Mouse (Mus musculus): ENCODE measurements around the gene Gm44965. TPM values are rescaled to one million over a fixed set of nuclear protein-coding genes. Genes with fewer than 3 reads are reported as not detected.

Gm44965 gene
- polyA plus RNA-seq (2015; fragmentation: Nextera tagmentation; extraction: Ambion mirVana): not detected in 2 replicates

DNA sequence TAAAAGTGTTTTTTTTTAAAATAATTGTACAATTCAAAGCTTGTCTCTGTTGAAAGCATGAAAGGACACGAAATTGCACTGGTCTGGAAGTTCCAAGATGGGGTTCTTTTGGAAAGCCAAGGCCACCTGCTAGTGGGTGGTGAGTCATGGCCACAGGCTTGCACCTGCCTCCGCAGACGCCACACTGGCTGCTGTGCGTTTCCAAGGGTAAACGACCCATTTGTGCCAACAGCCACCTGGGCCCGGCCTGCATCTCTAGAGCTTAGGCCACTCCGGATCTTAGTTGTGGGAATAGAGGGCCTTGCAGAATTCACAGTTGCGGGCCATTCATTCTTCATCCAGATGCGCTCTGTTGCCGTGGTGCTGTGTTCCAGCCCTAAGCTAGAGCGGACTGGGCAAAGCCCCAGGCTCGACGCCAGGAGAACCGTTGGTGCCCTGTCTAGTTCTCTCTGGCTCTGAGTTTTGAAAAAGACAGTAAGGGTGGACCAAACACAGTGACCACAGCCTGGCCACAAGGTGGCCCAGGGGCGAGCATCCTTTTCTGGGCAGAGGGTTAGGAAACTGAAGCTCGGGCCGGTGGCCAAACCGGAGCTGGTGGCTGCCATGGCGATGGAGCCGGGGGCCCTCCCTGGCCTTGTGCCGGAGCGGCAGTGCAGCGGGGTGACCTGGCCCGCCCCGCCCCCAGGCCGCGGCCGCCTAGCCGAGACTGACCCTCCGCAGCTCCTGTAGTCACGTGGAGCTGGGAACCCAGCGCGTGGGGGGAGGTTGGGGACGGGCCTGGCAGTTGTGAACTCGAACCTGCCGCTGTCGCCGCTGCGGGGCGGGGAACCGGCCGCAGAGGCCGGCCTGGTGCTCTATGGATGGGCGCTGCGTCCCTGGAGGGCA lies at the start of gene Gm44965, which contains the start of gene Repin1:
Gene Gm44965, plus strand, starts transcription at position 784 of the 885 bp plus-strand sequence.
Gene Repin1, plus strand, starts transcription at position 726 of the 885 bp plus-strand sequence.
- DNase-seq (ENCODE audit: low spot score): peak; percentile 62

GRCm38 (mm10) chr6:48545251-48545650 lies 48.5 kb upstream of the Gm44965 start:
- no peak for DNase-seq (ENCODE audit: low spot score)

- DNase-seq (ENCODE audit: low spot score): peak; percentile 22
Observed at GRCm38 (mm10) chr6:48546271-48546670, 47.5 kb upstream of the Gm44965 start.

DNA sequence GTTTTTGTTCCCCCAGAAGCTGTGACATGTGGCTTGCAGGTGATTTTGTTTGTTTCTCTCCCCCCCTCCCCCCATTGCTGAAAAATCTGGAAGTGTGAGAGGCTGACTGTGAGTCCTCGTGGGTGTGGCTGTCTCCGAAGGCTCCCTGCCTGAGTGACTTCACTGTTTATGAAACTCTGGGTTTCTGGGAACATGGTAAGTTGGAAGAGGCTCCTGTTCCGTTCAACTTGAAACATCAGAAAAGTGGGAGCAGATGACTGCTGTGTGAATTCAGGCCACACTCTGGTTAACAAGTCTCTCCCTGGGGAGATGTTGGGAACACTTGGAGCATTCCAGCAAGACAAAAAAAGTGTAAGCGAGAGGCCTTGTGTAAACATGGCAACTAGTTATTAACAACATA lies 46.9 kb upstream of the Gm44965 start:
- DNase-seq (ENCODE audit: low spot score): no peak

- no peak for DNase-seq (ENCODE audit: low spot score)
Observed at GRCm38 (mm10) chr6:48548314-48548713, 45.4 kb upstream of the Gm44965 start.

DNA sequence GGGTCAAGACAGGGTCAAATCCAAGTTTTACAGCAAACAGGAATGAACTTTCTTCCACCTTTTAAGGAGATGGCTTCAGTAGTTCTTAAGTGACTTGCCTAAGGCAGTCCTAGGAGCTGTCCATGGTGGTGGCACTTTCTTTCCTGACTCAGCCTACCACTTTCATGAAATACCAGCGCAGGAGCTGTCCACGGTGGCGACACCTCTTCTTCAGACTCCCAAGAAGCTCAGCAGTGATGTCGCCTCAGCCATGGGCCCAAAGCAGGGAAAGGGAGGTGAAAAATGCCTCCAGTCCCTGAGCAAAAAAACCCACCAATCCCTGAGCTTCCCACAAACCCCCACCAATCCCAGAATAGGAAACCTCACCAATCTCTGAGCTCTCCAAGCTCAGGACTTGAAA lies 40.8 kb upstream of the Gm44965 start:
- DNase-seq (ENCODE audit: low spot score): peak; percentile 72

DNA sequence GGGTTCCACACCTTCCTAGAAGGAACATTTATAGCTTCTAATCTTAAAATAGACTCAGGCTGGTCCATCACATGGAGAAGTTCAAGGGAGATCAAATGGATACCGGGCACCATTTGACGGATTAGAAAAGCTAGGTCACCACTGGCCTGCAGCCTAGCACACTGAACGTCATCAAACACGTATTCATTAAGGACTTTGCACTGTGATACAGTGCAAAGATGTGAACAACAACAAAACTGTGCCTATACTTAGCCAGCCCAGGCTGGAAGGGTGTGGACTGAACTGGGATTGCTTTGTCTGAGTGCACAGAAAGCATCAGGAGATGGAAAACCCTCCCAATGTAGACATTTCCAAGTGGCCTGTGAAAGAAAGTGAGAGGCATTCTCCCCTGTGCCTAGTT lies 39.9 kb upstream of the Gm44965 start:
- DNase-seq (ENCODE audit: low spot score): no peak

DNA sequence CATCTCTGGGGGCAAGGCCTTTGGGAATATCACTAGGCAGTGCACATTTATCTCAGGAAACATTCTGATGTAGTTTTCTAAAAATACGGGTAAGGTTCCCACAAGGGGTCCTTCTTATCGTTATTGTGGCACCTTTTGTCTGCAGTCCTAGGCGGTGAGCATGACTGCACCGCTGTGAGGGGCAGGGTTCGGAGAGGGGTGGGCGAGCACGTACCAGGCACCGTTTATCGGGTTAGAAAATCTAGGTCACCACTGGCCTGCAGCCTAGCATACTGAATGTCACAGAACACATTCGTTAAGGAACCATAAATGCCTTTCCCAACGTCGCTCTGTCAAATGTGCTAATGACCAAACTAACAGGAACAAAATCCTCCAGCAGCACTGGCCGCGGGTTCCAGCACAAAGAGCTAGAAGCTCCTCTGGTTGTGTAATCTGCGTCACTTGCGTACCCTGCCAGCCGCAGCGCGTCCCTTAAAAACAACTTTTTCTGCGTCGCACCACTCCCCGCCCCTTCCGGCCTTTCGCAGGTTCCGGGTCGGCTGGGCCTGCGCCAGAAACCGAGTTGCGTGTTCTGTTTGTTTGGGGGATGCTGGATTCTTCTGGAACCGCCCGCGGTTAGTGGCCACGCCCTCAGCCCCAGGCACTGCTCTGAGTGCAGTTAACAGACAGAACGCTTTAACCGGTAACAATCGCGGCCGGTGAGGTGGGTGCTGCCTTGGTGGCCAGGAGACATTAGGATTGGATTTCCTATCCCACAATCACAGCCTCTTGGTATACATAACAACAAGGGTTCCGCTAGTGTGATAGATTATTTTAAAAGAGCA lies 39.2 kb upstream of the Gm44965 start, which contains the start of gene Lrrc61:
Gene Lrrc61, plus strand, starts transcription at position 517 of the 824 bp plus-strand sequence.
- DNase-seq (ENCODE audit: low spot score): peak; percentile 94

DNA sequence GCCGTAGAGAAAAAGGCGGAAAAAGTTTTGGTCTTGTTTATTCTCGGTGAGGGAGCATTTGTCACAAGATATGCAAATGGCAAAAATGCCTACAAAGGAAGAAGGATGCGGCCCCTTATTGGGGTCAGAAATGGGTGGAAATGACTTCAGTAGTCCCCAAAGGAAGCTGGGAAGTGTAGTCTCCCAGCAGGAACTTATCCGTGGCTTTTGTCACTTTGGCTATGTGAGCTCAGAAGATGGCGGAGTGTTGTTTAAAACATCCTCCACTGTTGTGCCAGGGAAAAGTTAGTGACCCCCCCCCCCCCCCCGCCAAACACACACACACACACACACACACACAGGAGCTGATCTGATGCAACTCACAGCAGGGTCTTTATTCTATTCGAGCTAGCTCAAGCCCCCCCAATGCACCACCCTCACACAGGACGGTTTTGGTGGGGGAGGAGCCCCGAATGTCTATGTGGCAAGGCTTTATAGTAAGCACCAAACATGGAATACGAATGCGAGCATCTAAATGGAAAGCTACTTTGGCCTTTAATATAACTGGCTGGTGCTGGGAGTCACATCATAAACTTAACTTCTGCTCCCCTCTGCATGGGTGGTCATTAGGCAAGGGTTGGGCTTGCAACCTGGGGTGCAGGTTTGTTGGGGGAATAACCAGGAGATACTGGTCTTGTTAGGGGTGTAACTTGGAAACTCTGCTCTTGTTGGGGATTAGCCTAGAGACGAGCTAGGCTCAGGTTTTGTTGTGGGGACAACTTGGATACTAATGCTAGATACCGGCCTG lies 38.4 kb upstream of the Gm44965 start:
- DNase-seq (ENCODE audit: low spot score): peak; percentile 63

GRCm38 (mm10) chr6:48555956-48556355 lies 37.8 kb upstream of the Gm44965 start:
- no peak for DNase-seq (ENCODE audit: low spot score)

DNA sequence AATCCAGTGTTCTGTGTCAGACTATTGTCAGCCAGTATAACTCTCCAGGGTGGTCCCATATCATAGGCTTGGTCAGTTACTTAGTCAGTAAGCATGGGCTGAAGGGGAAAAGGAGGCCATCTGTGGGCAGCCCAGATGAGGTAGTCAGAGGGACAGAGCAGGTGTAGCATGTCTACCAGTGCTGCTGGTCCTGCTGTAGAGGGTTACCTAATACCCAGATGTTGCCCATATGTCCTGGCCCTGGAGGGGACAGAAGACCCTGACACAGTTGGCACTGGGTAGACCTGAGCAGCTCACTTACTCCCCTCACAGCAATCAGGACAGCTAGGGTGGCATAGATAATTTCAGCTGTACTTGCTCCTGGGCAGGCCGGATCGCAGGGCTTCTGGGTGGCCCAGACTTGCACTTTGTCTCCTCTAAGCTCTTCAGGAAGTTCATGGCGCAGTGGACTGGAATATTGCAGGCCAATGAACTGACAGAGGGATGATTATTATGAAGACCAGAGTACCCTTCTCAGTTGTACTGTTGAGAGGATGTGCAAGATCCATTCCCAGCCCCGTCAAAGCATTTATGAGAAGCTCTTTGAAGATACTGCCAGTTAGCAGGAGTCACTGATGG lies 27.9 kb upstream of the Gm44965 start:
- no peak for DNase-seq (ENCODE audit: low spot score)

GRCm38 (mm10) chr6:48566312-48566711 lies 27.4 kb upstream of the Gm44965 start:
- no peak for DNase-seq (ENCODE audit: low spot score)

DNA sequence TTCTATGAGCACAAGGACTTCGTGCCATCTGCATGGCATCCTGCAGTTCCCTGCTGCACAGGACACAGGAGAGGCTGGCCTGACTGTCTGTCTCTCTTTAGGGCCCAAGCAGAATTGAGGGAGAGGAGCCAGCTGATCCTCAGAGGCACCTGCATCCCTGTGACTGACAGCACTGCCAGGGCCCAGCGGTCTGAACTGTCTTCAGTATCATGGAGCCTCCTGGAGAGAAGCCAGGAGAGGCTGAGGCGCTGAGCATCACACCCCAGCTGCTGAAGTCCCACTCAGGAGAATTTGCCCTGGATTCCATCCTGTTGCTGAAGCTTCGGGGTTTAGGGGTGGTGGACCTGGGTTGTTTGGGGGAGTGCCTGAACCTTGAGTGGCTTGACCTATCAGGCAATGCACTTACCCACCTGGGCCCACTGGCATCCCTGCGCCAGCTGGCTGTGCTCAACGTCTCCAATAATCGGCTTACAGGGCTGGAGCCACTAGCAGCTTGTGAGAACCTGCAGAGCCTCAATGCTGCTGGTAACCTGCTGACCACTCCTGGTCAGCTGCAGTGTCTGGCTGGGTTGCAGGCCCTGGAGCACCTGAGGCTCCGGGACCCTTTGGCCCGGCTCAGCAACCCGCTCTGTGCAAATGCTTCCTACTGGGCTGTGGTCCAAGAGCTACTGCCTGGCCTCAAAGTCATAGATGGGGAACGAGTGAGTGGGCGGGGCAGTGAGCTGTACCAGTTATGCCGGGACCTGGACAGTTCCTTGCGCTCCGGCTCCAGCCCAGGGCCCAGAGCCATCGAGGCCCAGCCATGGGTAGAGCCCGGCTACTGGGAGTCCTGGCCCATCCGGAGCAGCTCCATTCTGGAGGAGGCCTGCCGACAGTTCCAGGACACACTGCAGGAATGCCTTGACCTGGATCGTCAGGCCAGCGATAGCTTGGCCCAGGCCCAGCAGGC lies 25.4 kb upstream of the Gm44965 start:
- DNase-seq (ENCODE audit: low spot score): no peak

GRCm38 (mm10) chr6:48569065-48569807 lies 24.5 kb upstream of the Gm44965 start:
- DNase-seq (ENCODE audit: low spot score): no peak

GRCm38 (mm10) chr6:48572014-48572413 lies 21.7 kb upstream of the Gm44965 start:
- no peak for DNase-seq (ENCODE audit: low spot score)

- no peak for DNase-seq (ENCODE audit: low spot score)
Observed at GRCm38 (mm10) chr6:48572572-48573061, 21.1 kb upstream of the Gm44965 start, which contains the start of gene Rarres2. Gene Rarres2 (minus strand): TSS chr6:48572789.

- DNase-seq (ENCODE audit: low spot score): no peak
Observed at GRCm38 (mm10) chr6:48573280-48573679, 20.5 kb upstream of the Gm44965 start.

DNA sequence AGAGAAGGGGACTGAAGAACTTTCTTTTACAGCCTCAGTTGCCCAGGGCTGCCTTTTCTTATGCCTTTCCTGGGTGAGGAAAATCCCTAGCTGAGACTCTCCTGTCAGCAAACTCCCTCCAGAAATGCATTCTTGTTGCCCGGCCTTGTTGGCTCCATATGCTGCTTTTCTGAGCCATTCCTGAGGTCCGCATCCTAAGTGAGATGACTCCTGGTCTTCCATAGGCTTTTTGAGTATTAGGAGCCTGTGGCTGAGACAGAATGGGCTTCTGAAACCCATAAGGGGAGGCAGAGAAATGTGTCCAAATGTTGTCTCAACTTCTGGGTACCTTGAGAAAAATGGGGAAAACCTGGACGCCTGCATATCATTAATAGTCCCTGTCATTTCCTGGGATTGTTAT lies 19.8 kb upstream of the Gm44965 start:
- DNase-seq (ENCODE audit: low spot score): no peak

GRCm38 (mm10) chr6:48578736-48579135 lies 15.0 kb upstream of the Gm44965 start:
- DNase-seq (ENCODE audit: low spot score): no peak

All from thymus, postnatal 0 days (tissue).